Mouse (Mus musculus) urinary bladder, adult 18-20 months (tissue): Measurements from ENCODE around the gene 1700022I11Rik.

ENCODE experiments used
- DNase-seq, 2 experiments: peaks; one replicate each; pipeline ENCODE4 v3.0.0; 2022; ENCODE audit warnings: low spot score in 2 of 2, mixed read lengths in 2 of 2

Gene 1700022I11Rik

DNA sequence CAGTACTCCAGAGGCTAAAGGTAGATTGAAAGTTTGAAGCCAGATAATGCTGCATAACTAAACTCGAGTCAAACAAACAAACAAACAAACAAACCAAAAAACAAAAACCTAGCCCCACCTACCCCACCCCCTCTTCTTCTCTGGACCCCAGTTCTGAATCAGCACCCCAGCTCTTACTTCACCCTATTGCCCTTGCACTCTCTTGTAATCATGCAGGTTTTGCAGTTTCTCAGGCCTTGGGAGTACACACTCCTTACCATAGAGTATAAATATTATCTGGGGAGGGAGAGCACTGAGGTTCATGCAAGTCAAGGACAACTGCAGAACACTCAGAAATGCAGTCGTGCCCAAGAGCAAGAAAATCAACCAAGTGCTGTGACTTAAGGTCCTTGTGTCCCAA, 31.9 kb downstream of the 1700022I11Rik start:
- no peak for DNase-seq

DNA sequence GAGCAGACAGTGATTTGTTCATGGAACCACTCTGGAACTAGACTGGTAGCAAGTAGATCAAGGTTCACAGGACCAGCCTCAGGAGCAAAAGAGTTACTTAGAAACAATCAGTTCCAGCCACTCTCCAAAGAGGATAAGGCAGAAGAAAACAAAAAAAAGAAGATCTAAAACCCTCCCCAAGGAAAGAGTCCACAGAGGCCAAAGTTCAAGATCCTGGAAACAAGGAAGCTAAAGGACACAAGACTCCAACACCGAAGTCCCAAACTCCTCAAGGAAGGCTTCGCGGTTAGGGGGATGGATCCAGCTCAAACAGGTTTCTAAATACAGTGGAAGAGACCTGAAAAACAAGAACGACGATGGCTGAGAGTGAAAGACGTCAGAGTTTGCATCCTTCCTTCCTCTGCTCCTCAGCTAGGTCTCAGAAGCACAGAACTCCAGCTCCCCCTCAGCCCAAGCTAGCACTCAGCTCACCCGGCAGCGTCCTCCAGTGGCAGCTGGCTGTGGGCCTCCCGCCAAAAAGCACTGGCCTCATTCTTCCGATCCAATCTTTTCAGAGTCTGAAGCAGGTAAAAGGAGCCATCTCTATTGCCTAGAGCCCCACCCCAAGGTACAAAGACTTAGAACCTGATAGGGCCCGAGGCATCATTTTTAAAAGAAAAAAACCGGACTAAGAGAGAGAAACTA, 33.5 kb downstream of the 1700022I11Rik start:
- DNase-seq: no peak

DNA sequence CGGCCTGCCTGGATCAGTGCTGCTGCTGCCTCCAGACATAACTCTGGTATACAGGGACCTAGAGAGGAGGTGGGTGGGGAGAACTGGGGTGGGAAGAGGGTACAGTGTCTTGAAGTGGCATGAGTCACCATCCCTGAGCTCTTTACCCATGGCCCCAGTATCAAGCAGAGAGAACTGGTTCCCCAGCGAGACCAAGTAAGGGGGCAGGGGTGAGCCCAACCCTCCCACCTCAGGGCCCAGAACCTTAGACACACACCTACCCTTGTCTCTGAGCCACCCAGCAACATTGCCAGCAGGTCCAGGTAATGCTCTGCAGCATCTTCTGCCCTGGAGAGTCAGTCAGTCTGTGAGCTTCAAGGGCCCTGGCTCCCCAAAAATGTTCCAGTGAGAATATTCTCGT, 35.5 kb downstream of the 1700022I11Rik start:
- no peak for DNase-seq

DNA sequence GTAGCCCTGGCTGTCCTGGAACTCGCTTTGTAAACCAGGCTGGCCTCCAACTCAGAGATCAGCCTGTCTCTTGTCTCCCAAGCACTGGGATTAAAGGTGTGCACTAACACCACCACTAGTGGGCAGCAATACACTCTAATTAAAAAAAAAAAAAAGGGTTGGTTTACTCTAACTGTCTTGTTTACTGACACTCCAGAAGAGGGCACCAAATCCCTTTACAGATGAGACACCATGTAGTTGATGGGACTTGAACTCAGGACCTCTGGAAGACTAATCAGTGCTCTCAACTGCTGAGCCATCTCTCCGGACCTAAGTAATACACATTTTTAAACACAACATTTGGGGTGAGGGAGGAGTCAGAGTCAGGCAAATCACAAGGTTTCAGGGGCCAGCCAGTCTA, 36.4 kb downstream of the 1700022I11Rik start:
- no peak for DNase-seq

DNA sequence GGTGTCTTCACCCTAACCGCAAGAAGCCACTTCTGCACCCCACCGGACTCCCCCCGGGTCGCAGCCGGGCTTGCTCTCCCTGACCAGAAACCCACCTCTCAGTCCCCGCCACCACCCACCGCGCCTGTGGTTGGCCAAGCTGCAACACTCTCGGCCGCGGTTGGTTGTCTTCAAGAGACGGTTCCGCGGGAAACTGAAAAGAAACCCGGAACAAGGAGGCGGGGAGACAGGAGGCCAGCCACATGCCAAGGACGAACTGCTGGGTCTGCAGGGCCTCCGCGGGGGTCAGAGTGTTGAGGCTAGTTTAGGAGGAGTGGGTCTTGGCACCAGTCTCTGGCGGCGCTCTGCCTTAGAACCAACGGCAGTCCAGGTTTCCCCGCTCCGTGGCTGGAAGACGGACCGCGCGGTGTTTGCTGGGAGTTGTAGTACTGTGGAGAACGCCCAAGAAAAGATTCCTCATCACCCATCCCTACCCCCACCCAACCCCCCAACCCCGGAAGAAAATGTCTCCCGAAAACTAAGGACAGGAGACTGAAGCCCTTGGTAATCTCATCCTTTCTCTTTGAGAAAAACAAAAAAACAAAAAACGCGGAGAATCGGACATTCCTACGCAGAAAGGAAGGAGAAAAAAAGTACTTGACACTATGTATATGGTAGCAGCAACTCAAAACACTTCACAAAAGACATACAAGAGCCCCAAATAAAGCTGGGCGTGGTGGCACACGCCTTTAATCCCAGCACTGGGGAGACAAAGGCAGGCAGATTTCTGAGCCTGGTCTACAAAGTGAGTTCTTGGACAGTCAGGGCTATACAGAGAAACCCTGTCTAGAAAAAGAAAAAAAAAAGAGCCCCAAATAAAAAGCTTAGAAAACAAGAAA, 41.0 kb downstream of the 1700022I11Rik start, which contains the start of gene Fancg:
Gene Fancg (minus strand): TSS at position 346 of the 878 bp plus-strand sequence.
- peak; percentile 69 to 86 for DNase-seq

DNA sequence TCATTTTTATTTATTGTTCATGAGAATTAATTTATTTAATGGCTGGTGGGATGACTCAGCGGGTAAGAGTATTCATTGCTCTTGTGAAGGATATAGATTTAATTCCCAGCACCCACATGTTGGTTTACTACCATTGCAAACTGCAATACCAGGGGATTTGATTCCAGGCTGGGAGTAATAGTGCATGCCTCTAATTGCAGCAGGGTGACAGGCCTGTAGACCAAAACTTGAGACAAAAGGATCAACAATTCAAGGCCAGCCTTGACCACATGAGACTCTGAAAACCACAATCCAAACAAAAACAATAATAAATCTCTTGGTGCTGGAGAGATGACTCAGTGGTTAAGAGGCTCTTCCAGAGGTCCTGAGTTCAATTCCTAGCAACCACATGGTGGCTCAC, 42.7 kb downstream of the 1700022I11Rik start:
- DNase-seq: no peak

DNA sequence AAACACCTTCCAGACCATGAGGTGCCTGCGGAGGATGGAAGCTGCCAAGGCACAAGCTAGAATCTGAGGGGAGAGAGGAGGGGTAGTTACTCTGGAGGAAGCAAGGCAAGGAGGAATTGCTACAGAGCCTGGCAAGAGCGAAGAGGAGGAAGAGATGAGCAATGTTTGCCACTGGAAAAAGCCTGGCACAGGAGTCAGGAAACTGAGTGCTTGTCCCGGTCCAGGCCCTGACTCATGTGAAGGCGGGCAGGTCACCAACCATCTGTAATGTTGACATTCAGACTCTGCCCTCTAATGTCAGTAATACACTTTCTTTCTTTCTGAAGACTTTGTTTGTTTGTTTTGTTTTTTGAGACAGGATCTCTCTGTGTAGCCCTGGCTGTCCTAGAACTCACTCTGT, 48.8 kb downstream of the 1700022I11Rik start:
- no peak for DNase-seq

DNA sequence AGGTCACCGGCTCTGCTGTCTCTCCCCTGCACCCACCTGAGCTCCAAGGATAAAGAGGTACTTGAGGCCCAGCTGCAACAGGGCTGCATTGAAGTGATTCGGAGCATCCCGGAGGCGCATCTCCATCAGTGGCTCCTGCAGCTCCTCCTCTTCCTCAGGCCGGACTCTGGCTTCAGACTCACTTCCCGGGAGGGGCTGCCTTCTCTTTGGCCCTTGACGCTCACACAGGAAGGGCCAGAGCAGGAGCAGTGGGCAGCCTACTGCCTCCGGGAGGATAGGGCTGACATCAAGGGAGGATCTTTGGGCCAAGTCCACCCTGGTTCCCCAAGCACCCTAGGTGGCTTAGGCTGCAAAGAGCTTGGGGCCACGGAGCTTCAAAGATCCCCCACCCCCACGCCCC, 49.8 kb downstream of the 1700022I11Rik start:
- DNase-seq: no peak

DNA sequence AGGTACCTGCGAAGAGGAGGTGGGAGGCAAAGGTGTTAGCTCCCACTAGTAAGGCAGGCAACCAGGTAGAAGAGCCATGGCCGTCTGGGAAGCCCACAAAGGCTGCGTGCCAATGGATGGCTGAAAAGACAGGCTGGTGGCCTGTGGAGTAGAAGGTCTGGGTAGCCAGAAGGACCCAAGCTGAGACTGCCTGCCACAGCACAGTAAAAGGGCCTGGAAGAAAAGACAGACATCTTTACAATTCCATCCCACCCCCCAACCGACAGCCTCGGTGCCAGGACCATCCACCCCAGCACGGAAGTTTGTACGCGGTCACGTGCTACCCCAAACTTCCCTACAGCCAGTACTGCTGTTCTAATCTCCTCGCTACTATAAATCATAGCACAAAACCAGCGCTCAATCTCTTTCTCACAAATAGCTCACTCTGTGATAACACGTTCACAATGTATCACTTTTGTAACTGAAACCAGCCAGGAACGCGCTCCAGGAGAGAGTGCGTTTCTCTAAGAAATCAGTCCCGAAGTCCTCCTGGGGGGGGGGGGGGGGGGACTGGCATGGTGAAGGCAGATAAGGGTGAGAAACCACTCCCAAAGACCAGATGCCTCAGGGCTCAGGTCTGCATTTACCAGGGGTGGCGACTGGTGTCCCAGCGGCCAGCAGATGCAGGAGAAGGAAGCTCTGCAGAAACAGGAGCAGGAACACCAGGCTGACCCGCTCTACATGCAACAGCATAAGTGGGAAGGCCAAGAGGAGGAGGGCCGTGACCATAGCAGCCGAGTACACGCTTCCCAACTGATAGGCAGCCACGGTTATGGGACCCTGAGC, 50.4 kb downstream of the 1700022I11Rik start:
- no peak for DNase-seq

DNA sequence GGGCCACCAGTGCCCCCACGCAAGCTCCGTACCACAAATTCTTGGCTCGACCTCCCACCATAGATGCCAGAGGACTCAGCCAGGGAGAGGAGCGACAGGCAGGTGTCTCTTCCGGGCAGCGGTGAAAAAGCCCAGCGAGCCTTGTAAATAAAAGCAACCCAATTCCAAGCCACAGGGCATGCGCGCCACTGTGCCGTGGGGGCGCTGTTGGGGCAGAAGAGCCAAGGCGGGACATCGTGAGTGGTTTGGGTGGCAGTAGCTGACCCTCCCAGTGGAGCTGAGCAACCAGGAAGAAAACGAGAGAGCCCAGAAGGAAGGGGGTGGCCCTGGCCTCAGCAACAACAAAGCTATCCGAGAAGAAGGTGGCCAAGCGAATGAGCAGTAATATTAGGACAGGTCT, 51.5 kb downstream of the 1700022I11Rik start:
- DNase-seq: no peak

DNA sequence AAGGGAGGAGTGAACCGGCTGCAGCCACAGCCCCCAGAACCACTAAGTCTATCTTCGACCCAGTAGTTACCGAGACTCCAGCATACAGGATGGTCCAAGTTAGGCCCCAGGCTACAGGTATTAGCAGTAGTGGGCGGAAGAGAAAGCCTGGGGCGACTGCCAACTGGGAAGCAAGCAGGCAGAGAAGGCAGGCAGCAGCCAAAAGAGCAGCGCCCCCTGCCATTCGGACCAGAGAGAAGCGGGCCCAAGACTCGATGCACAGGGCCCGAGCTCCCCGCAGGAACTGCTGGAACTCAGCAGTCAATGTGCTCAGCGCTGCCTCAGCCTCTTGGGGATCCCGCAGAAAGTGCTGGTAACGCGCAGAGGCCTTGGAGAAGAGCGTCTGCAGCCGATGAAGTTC, 51.9 kb downstream of the 1700022I11Rik start:
- no peak for DNase-seq

DNA sequence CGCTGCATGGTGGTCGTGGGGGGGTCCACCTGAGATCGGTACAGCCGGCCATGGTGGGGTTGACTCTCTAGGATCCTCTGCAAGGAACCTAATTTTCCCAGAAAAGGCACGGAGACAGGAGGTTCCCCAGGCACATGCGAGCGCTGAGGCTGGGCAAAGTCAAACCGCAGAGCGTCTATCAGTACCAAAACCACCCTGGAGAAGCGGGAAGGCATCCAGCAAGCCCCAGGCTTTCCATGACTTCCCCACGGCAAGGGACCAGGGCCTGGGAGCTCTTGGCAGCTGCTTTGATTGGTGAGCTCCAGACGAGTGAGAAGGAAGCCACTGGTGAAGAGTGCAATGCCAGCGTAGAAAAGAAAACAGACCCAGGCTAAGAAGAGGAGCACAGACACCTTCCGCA, 55.3 kb downstream of the 1700022I11Rik start:
- no peak for DNase-seq

DNA sequence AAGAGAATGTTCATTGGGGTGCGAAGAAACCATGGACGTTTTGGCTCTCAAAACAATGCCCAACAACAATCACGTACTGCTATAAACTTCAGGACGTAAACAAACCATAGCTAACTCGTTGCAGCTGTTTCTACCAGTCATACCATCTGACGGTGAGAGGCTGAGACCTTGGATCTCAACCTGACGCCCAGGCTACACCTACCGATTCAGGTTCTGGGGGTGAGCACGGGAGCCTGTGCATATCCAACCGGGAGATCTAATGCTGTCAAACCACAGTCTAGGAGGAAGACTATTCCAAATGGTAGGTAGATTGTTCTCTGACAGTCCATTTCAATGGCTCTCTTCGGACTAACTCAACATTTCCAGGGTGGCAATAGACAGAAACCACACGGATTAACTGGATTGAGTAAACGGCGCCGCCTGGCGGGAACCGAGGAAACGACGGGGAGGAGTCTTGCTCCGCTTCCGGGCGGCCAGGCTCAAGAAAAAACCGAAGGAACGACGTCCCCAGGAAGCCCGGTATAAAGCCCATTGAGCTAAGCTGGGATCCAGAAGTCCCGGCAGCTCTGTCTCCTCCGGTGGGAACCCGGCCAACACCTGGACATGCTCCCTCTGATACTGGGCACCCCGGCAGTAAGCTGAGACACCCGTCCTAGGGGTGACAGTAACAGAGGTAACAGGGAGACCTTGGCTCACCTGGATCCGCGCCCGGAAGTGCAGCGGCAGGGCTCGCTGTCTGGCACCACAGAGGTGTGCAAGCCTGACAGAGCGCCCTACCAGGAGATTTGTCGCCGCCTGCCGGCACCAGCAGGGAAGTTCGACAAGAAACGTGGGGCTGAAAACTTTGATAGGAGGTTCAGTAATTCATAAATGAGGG, 55.9 kb downstream of the 1700022I11Rik start, which contains the start of gene Pigo:
Gene Pigo (minus strand): TSS at position 736 of the 877 bp plus-strand sequence.
- peak; percentile 84 to 93 for DNase-seq

DNA sequence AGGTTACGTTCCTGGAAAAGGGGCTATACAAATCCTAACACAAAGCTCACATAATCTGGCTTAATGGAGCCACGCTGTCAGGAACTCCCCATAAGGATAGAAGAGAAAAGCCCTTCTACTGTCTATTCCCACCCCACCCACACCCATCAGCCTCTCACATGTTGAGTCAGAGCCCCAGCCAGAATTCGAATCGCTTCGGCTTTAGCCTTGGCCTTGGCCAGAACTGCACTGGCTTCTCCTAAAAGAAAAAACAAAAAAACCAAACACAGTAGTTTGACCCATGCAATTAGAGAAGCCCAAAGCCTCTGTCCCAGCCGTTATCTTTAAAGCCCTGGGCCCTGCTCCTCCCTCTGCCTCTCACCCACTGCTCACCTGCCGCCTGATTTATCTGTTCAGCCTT, 59.7 kb downstream of the 1700022I11Rik start:
- no peak for DNase-seq

DNA sequence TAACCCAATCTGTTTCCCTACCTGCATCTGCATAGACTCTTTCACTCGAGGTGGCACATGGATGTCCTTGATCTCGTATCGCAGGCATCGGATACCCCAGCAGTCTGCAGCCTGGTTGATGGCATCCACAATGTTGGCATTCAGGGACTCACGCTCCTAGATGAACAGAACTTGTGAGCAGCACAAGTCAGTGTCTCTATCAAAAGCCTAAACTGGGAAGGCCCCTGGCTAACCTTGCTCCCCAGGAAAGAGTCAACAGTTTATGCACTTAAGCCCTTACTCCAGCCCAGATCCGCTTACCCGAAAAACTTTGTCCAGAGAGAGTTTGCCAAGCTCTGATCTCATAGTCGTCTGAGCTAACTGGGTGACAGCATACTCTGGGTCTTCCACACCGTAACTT, 60.3 kb downstream of the 1700022I11Rik start:
- no peak for DNase-seq

DNA sequence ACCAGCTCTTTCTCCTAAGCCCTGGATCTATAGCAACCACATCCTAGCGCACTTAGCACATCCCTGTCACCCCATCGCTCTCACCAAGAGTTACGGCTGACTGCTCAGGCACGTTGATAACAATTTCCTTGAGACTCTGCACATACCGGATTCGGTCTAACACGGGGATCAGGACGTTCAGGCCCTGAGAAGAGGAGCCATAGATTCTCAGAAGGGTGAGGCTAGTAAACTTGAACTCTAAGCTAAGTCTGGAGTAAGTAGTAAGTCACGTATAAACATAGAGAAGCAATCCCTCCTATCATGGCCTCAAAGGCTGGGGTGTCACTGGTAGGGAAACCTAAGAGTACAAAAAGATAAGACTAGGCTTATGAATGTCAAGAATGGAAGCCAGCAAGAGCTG, 60.9 kb downstream of the 1700022I11Rik start:
- no peak for DNase-seq

DNA sequence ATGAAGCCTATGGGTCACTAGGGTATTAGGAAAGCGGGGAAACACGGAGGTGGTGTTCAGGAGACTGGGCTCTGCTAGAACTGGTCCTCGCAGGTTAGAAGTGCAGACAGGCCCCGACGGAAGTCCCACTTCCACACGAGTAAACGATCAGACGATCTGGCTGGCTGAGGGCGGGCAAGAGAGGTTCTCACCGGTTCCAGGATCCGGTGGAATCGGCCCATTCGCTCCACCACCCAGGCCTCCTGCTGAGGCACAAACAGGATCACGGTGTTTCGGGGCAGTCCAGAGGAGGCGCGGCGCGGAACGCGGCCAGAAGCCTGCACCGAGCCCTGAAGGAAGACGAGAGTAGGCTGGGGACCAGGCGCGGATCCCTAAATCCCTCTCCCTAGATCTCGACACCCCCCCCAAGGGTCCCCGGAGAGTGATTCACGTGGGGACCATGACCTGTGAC, 61.4 kb downstream of the 1700022I11Rik start:
- no peak for DNase-seq

DNA sequence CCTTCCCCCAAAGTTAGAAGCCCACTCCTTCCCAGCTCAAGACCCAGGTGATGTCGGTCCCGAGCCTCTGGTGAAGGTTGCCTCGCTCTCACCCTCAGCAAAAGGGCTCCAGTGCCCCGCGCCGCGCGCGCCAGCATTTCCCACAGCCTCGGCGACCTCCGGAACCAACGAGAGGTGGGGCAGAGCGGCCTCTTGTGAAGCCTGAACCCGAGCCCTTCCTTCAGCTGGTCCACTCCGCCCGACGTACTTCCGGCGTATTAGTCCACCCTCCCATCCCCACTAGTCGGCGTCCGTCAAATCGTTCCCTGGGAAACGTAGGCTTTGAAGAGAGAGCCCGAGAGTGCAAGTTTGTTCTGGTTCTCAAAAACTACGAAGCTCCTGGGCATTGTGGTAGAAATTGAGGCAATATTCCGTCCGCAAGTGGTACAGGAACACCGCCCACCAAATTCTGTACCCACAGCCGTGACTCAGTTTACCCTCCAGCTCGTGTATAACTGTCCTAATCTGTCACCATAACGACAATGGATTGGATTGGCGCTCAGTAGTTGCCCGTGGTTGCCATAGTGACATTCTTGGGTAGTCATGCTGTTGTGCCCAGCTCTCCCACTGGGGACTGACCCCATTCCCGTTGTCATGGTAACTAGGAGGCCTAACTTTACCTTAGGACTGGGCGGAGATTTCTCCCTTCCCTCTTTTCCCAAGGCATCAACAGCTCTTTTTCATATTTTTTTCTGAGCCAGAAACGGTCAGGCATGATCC, 62.0 kb downstream of the 1700022I11Rik start, which contains the start of gene Stoml2:
Gene Stoml2 (minus strand): TSS at position 474 of the 759 bp plus-strand sequence.
- peak; percentile 87 to 89 for DNase-seq

DNA sequence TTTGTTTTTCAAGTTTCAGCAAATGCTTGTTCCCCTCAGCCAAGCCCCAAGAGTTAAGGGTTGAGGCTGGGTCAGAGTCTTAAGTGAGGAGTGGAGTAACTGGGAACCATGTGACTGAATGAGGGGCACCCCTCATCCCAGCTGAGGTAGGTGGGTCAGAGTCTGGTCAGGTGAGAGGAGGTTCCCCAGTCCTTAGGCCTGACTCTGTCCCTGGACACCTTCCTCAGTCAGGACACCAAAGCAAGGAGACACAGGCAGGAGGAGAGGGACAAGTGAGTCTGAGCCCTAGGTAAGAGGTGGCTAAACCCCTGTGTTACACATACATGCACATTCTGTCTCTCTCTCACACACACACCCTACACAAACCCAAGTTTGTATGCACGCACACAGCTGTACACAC, 63.1 kb downstream of the 1700022I11Rik start:
- no peak for DNase-seq
